Mouse (Mus musculus) urinary bladder, postnatal 25 days (tissue): ENCODE results near the gene Serpina3g.
"Not testable (repeated sequence)": the region's sequence is repeated elsewhere in the genome, so short reads cannot be mapped to it uniquely, and the experiment has no call there.

Experiments
- DNase-seq: peaks from one replicate; pipeline ENCODE4 v3.0.0; 2022; ENCODE audit warnings: low spot score

The Serpina3g gene

DNA sequence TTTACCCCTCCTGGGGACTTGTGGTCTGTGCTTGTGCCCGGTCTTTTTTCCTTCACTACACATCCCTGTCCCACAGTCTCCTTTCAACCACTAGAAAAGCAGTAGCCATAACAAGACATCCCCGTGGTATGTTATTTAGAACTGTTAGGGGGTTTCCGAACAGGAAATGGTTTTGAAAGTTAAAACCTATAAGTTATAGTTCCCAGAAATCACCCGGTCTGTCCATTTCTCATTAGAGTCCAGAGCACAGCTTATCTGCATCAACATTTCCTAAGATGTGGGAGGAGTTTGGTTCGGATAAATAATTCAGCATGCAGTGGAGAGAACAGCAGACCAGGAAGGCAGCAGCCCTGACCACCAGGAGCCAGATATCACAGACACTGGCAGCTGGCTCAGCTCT lies at the start of gene Serpina3g:
Gene Serpina3g (plus strand): TSS at position 331 of the 400 bp plus-strand sequence.
- DNase-seq = no peak

DNA sequence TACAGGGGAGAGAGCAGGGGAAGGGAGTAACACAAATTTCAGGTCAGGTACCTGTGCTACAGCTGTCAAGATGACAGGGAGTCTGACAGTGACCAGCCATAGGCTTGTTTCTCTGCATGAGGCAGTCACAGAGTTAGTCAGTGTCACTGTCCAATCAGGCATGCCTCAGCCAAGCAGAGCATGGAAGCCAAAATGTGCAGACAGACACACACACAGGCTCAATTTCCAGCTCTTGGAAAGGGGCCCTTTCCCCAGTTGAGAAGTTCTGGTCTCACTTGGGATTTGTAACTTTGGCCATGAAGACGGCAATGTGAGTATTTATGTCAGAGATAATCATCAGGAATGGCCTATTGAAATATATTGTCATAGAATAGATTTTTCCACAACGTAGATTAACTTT lies 46.8 kb upstream of the Serpina3g start:
- DNase-seq = no peak

DNA sequence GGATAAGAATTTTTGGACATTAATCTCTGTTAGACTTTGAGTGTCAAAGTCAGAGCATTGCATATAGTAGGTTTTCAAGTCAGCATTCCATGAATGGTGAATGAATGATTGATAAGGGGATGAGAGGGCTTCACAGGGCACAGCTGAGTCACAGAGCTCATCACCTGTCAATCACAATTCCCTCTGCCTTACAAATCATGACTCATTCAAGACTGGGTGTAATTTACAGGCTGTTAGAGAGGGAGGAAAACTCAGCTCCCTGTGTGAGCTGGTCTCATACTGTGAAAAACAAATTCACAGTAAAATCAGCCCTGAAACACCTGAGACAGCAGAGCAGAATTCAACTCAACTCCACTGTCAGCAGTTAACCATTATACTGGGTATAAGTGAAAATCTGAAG lies 45.2 kb upstream of the Serpina3g start:
- DNase-seq = no peak

DNA sequence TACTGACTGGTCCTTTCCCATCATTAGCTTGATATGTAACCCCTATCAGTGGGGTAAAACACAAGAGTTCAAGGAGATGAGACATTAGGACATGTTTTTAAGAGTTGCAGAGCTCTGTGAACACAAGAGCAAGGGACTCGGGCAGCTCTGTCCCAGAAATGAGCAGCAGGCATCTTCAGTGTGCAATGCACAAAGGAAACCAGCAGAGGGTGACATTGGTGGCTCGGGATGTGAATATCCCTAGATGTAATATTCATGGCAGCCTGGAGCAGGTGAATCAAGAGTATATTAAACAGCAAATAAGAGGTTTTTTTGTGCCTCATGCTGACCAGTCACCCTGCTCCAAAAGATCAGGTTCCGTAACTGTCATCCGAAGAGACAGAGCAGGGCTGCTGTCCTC lies 26.9 kb upstream of the Serpina3g start:
- DNase-seq = no peak

DNA sequence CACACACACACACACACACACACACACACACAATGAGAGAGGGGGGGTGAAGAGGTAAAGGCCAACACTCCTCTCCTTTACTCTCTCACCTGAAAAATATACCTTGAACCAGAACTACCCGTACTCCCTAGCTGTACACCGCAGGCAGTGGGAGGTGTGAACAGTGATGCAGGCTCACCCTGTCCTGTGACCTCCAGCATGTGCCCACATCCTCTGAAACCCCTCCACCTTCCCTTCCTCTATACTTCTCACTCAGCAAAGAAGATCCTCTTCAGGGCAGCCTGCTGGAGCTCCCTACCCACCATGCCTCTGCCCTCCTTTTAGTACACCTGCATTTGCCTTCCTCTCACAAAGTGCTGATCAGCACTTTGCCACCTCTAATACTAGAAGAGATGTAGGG lies 26.2 kb upstream of the Serpina3g start:
- DNase-seq = no peak

DNA sequence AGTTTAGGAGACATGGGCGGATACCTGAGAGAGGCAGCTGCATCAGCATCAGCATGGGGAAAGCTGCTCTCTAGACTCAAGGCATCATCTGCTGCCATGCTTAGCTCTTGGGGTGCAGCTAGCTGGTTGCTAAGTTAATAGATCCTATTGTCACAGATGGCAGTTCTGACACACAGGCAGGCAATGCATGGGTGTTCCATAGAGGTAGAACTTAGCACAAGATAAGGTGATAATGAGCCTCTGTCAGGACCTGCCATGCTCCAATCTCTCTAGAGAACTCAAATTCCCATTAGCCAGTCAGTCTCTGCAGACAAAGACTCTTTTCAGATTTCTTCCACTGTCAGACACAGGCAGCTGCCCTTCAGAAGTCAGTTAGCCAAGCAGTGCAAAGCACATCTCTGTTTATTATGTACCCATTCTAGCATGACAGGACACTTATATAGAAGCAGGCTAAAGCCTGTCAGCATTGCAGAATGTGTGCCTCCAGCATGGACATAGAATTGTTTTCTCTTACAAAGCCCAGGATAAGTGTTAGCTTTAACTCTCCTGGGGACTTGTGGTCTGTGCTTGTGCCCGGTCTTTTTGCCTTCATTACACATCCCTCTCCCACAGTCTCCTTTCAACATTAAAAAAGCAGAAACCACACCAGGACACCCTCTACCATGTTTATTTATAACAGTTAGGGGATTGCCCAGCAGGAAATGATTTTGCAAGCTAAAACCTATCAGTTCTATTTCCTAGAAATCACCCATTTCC lies 22.2 kb upstream of the Serpina3g start:
- DNase-seq = no peak

DNA sequence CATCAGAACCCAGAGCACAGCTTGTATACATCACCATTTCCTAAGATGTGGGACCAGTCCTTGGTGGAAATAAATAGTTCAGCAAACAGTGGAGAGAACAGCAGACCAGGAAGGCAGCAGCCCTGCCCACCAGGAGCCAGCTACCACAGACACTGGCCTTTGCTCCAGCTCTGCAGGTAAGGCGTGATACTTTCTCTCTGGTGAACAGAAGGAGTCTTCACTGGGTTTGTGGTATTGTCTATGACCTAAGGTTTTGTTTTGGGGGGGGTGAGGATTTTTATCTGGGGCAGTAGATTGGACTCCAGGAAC lies 21.6 kb upstream of the Serpina3g start, which contains the start of gene Serpina3f:
Gene Serpina3f (plus strand): TSS at position 100 of the 309 bp plus-strand sequence.
- no peak for DNase-seq

DNA sequence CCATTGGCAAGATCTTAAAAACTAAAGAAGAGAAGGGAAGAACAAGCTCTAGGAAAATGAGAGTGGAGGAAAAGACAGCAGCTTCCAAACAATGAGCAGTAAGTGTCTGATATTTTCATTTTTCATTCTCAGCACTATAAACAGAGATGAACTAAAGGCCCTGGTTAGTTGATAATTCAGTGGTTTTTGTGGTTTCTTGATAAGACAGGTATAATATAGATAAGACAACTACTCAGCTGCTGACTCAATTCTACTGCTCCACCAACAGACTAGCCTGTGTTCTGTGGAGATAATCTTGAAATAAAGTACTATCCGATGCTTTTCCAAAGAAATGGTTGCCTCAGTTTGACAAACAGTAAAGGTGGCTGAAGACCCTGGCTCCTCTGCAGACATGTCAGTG lies 20.8 kb upstream of the Serpina3g start:
- no peak for DNase-seq

DNA sequence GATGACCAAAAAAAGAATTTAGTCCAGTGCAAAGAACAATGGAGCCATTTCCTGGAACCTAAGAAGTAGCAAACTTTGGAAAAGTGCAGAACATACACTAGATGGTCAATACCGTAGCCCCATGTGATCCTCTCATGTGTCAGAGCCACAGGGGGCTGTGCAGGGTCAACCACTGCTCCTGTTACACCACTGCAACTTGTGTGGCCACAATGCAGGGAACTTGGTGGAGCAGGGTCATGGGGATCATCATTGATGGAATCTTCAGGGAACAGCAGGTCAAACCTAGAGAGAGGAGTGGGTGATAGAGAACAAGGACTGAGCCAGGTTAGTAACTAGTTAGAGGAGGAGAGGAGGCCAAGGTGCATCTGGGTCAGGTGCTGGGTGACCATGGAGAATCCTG lies 14.4 kb upstream of the Serpina3g start:
- no peak for DNase-seq

DNA sequence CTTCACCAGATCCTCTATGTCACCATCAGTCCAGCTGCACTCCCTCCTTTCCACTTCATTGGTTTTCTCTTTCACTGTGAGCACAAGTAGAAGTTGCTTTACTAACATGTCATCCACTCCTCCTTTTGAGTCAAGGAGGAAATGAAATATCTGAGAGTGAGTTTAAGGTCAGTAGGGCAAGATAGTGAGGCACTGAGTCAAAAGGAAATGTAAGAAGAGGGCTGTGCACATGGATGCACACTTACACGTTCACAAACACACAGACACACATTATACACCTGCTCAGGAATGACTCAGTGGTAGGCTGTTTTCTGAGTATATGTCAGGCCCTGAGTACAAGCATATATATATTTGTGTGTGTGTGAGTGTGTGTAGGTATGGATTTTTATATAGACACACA lies 12.4 kb upstream of the Serpina3g start:
- DNase-seq = no peak

DNA sequence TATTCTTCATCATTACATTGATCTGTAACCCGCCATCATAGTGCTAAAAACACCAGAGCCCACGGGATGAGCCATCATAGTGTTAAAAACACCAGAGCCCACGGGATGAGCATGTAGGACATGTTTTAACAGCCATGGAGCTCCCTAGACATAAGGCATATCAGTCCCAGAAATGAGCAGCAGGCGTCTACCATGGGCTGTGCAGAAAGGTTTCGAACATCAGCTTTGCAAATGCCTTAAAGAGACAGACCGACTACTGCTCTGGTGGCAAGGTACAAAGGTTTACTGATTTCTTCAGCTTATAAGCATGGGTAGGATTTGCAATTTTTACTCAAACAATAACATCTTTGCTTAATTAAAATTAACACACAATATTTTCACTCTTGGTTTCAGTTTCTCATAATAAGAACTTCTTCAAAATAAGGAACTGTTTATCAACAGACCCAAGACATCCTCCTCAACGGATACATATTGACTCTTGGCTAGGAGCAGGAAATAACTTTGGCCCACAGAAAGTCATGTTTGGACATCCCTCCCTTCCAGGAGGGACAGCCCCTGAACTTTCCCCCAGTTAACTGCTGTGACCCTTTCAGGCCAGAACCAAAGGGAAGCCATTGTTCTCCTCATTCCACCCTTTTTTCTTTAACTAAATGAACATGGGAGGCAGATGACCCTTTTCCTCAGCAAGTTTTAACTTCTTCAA lies 11.3 kb upstream of the Serpina3g start:
- DNase-seq = no peak

DNA sequence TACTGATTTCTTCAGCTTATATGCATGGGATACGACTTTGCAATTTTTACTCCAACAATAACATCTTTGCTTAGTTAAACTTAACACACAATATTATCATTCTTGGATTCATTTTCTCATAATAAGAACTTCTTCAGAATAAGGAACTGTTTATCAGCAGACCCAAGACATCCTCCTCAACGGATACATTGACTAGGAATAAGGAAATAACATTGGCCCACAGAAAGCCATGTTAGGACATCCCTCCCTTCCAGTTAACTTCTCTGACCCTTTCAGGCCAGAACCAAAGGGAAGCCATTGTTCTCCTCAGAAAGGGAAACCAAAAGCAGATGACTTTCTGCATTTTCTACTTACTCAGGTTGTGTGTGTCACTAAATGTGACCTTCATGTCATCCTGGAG lies 5.3 kb upstream of the Serpina3g start:
- no peak for DNase-seq

DNA sequence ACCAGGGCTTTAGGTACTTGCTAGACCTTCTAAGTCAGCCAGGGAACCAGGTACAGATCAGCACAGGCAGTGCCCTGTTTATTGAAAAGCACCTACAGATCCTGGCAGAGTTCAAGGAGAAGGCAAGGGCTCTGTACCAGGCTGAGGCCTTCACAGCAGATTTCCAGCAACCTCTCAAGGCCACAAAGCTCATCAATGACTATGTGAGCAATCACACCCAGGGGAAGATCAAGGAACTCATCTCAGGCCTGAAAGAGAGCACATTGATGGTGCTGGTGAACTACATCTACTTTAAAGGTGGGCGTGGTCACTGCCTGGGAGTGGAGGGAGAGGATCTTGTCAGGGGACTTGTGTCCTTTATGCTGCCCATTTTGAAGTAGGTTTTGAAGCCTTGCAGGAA lies 2.0 kb downstream of the Serpina3g start:
- not testable (repeated sequence) for DNase-seq

DNA sequence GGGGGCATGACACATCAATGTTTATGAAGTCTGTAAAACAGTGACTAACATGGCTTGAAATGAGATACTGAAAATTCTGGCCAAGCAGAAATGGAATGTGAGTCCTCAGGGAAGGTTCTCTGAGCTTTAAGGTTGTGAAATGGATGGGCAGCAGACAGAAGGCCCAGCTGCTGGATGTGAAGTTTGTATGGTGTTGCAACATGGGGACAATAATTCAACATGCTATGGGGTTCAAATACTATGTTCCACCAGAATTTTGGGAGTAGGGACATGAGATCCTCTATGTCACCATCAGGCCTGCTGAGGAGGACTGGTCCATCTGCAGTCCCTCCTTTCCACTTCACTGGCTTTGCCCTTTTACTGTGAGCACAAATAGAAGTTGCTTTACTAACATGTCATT lies 7.3 kb downstream of the Serpina3g start:
- no peak for DNase-seq

DNA sequence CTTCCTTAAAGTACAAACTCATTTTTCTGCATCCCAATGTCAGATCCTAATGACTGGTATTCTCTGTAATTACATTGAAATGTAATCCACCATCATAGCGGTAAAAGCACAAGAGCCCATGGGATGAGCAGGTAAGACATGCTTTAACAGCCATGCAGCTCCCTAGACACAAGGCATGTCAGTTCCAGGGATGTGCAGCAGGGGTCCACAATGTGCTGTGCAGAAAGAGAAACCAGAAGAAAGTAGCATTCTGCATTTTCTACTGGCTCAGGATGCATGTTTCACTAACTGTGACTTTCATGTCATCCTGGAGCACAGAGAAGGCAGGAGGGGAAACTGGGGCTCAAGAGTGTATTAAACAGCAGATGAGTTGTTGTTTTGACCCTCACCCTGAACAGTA lies 9.0 kb downstream of the Serpina3g start:
- no peak for DNase-seq

DNA sequence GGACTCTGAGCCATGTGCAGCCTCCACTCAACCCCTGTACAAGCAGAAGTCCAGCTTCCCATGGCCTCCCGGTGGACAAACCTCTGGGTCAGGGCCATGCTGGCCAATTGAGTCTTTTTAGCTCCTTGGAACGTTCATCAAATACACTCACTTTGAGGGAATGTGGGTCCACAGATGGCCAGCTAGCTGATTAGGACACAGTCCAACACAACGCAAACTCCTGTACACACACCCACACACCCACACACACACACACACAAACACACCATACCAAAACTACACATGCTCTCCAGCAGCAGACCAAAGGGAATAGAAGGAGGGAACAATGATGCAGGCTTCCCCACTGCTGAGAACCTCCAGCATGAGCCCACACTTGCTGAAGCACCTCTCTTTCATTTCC lies 9.6 kb downstream of the Serpina3g start:
- DNase-seq = no peak

DNA sequence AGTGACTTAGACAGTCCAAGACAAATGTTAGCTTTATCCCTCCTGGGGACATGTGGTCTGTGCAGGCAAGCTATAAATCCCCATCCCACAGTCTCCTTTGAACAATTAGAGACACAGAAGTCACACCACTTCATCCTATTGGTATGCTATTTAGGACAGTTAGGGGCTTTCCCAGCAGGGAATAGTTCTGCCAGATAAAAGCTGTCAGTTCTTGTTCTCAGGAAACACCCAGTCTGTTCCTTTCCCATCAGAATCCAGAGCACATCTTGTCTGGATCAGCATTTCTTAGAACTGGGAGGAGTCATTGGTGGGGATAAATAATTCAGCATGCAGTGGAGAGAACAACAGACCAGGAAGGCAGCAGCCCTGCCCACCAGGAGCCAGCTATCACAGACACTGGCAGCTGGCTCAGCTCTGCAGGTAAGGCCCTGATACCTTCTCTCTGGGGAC lies 11.5 kb downstream of the Serpina3g start:
- DNase-seq = no peak

DNA sequence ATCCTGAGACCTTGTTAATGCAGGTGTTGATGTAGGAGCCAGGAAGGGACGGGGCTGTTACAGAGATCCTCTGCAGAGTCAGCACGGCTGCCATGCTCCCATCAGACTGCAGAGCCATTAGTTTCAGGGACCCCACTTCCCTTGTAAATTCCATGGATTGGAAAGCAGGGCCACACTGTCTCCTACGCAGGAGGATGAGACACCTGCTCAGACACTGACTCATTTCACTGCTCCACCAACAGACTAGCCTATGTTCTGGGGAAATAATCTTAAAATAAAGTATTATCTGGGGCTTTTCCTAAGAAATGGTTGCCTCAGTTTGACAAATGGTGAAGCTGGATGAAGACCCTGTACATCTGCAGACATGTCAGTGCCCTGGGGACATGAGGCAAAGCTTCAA lies 12.2 kb downstream of the Serpina3g start:
- no peak for DNase-seq

DNA sequence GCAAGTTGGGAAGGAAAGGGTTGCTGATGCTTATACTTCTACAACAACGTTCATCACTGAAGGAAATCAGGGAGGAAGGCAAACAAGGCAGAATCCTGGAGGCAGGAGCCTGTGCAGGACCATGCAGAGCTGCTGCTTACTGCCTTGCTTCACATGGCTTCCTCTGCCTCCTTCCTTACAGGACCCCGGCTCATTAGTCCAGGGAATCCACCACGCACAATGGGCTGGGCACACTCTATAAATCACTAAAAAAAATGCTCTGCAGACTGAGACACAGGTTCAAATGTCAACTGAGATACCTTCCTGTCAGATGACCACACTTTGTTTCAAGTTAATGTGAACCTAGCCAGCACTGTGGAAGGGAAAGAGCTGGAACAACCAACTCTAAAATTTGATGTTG lies 25.0 kb downstream of the Serpina3g start:
- no peak for DNase-seq

DNA sequence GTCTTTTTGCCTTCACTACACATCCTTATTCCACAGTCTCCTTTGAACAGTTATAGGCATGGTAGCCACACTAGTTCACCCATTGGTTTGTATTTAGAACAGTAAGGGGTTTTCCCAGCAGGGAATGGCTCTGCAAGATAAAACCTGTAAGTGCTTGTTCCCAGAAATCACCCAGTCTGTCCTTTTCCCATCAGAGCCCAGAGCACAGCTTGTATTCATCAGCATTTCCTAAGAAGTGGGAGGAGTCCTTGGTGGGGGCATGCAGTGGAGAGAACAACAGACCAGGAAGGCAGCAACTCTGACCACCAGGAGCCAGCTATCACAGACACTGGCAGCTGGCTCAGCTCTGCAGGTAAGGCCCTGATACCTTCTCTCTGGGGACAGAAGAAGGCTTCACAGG lies 26.8 kb downstream of the Serpina3g start, which contains the start of gene Serpina3i:
Gene Serpina3i (plus strand): TSS at position 260 of the 400 bp plus-strand sequence.
- DNase-seq = no peak

DNA sequence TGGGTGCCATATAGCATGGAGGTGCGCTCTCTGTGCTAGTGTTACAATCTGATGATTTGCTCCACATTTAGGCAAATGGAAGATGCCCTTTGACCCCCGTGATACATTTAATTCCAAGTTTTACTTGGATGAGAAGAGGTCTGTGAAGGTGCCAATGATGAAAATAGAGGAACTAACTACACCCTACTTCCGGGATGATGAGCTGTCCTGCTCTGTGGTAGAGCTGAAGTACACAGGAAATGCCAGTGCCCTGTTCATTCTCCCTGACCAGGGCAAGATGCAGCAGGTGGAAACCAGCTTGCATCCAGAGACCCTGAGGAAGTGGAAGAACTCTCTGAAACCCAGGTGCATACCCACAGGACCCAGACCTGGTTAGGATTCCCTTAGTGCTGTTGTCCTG lies 30.3 kb downstream of the Serpina3g start:
- DNase-seq = no peak

DNA sequence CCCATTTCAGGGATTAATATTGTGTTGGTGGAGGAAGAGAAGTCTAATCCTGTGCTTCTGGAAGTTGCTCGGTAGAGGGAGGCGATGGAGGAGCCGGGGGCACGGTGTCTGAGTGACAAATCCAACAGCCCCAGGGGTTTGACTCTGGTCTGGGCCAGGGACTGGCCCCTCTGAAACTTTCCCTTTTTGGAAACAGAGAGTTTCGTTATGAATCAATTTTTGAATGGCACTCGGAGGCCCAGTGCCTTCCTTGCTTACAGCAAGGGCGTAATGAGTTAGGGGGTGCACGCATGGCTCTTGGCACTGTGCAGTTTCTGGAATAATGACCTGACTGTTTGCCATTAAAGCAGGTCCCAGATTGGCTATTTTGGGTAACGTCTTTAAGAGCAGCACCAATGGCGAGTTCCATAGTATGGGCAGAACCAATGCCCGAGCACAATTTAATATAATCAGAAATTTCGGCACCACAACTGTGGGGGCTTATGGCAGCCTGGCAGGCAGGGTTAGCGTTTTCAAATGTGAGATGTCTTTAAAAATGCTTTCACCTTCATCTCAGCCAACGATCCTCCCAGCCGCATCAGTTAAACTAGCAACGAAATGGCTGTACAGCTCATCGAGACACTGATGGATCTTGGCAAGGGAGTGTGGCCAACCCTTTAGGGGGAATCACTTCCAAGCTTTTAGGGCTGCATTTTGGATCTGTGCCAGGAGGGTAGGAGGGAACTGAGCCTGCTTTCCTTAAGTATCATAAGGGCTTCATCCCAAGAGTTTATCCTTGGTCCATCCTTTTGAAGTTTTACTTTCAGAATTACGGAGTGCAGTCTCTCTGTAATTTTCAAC lies 42.4 kb downstream of the Serpina3g start:
- no peak for DNase-seq

DNA sequence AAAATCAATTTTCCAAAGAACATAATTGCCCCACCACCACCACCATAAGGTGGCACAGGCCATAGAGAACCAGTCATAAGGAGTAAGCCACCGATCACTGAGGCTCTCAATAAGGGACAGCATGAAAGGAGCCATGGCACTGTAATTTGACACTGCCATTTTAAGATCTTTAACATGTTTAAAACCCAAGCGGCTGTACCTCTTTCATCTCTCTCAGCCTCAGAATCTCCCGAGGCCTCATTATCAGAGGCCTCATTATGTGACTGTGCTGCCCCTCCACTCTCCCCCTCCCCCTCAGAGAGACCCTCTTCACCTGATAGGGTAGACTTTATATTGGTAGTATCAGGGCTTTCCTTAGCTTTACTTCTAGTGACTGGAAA lies 43.0 kb downstream of the Serpina3g start:
- DNase-seq = no peak
